Mouse (Mus musculus) erythroblast, embryonic 14.5 days (primary cell): ENCODE data around the gene Hist1h2bk.

Source experiments
- GATA1 ChIP-seq: IDR thresholded peaks from 2 replicates; pipeline ENCODE4 v1.6.1; 2012; ENCODE audit warnings: low read length, inconsistent platforms, mixed read lengths
- TAL1 ChIP-seq: IDR thresholded peaks from 3 replicates; pipeline ENCODE4 v1.6.1; 2012; ENCODE audit warnings: low read length, inconsistent platforms, mixed read lengths

GRCm38 (mm10) chr13:22015479-22016450 lies 19.9 kb upstream of the Hist1h2bk start:
- TF ChIP-seq TAL1, result no peak
- no peak for TF ChIP-seq GATA1
